Mouse (Mus musculus): ENCODE results near the gene Tssk6.

DNA sequence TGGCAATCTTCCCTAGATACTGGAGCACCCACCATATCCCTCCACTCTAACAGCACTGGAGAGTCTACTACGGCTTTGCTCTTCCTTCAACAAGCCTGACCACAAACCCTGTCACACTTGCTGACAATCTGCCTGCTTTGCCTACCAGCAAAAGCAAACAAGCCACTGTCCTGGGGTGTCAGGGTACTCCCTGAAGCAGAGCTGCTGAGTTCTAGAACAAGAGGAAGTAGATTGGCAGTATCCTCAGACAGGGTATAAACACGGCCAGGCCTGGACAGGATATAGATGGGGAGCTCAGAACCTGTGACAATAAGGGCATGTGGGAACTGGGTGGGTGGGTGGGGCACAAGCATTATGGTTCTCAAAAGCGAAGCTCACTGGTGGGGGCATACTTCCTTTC lies 35.5 kb downstream of the Tssk6 start:
- TF ChIP-seq EP300 (IDR thresholded peaks at IDR 0.05; ENCODE audit: low read depth) (no peak), CTCF (IDR thresholded peaks at IDR 0.05; ENCODE audit: low read depth) (no peak)

Measured in liver, postnatal 0 days (tissue).